8 mouse cellular contexts compared by ENCODE assay signal in genomic region chr17:50698410-50698809, GRCm38 (mm10).
DNase-seq lines count a peak whose midpoint lies in the region; ATAC-seq and TF ChIP-seq lines count a peak whose summit lies in the region.
"Not testable (repeated sequence)": the region's sequence is repeated elsewhere in the genome, so short reads cannot be mapped to it uniquely, and the experiment has no call there.

No protein-coding gene starts in this region.

- H3K4me1 ChIP-seq in forebrain, embryonic 11.5 days (replicated peaks; ENCODE audit: control insufficient read depth, insufficient read depth, low read length); heart, postnatal 0 days (ENCODE audit: control insufficient read depth, insufficient read depth); intestine, embryonic 15.5 days (replicated peaks); limb, embryonic 12.5 days (replicated peaks); lung, postnatal 0 days (ENCODE audit: insufficient read depth, low read depth, low read length); midbrain, embryonic 16.5 days (ENCODE audit: control insufficient read depth, insufficient read depth, low read length); stomach, embryonic 16.5 days (ENCODE audit: control insufficient read depth, insufficient read depth, low read length): not testable (repeated sequence)

- TF ChIP-seq EP300 in heart, postnatal 0 days (IDR thresholded peaks at IDR 0.05; ENCODE audit: low read depth); lung, postnatal 0 days (IDR thresholded peaks at IDR 0.05): not testable (repeated sequence)

- not testable (repeated sequence) for TF ChIP-seq CTCF in heart, postnatal 0 days (IDR thresholded peaks at IDR 0.05; ENCODE audit: low read depth); lung, postnatal 0 days (IDR thresholded peaks at IDR 0.05)

- not testable (repeated sequence) for H3K27me3 ChIP-seq in forebrain, embryonic 11.5 days (ENCODE audit: control insufficient read depth, insufficient read depth, low read length); heart, postnatal 0 days (ENCODE audit: control insufficient read depth, insufficient read depth, low read length); intestine, embryonic 15.5 days (replicated peaks); limb, embryonic 12.5 days; lung, postnatal 0 days (replicated peaks; ENCODE audit: insufficient read depth, low read length); midbrain, embryonic 16.5 days (ENCODE audit: control insufficient read depth, insufficient read depth, low read depth, low read length); stomach, embryonic 16.5 days (ENCODE audit: control insufficient read depth, insufficient read depth, low read length)

- H3K4me3 ChIP-seq in forebrain, embryonic 11.5 days (ENCODE audit: low read depth, low read length), result 0 out of 2 replicates have a peak overlapping the region, but pooled peaks have one; percentile 11
- H3K4me3 ChIP-seq in heart, postnatal 0 days (ENCODE audit: low read depth, low read length), result peak overlapping the region; percentile 24
- H3K4me3 ChIP-seq in intestine, embryonic 15.5 days (replicated peaks), result peak overlapping the region; percentile 12; the same call in 1 of the 2 replicates
- H3K4me3 ChIP-seq in limb, embryonic 12.5 days (replicated peaks), result peak overlapping the region; percentile 22; the same call in 1 of the 2 replicates
- not testable (repeated sequence) for H3K4me3 ChIP-seq in lung, postnatal 0 days (ENCODE audit: low read depth, low read length)
- H3K4me3 ChIP-seq in midbrain, embryonic 16.5 days (ENCODE audit: low read depth, low read length), result peak overlapping the region; percentile 29
- peak overlapping the region; percentile 23 for H3K4me3 ChIP-seq in stomach, embryonic 16.5 days (replicated peaks; ENCODE audit: low read length)

- not testable (repeated sequence) for ATAC-seq in forebrain, embryonic 11.5 days (replicated peaks; ENCODE audit: low FRiP score); heart, postnatal 0 days (ENCODE audit: insufficient read depth, low read depth); limb, embryonic 12.5 days (ENCODE audit: insufficient number of reproducible peaks, insufficient read depth, low FRiP score, low TSS enrichment, low read depth); lung, postnatal 0 days; stomach, embryonic 16.5 days (ENCODE audit: insufficient read depth, low FRiP score)
- peak; percentile 84 for ATAC-seq in granulocyte monocyte progenitor cell, adult 5-6 weeks (replicated peaks; ENCODE audit: poor library complexity, severe bottlenecking)
- ATAC-seq in intestine, embryonic 15.5 days, result 0 out of 2 replicates have a peak, but pooled peaks have one; percentile 58
- ATAC-seq in midbrain, embryonic 16.5 days, result 0 out of 2 replicates have a peak, but pooled peaks have one; percentile 54

- H3K36me3 ChIP-seq in forebrain, embryonic 11.5 days (ENCODE audit: control insufficient read depth, insufficient read depth, low read length); heart, postnatal 0 days (replicated peaks; ENCODE audit: control insufficient read depth, insufficient read depth, low read length); intestine, embryonic 15.5 days; limb, embryonic 12.5 days; lung, postnatal 0 days (ENCODE audit: insufficient read depth, low read length); midbrain, embryonic 16.5 days (ENCODE audit: control insufficient read depth, insufficient read depth, low read length); stomach, embryonic 16.5 days (ENCODE audit: control insufficient read depth, insufficient read depth, low read length): not testable (repeated sequence)

- not testable (repeated sequence) for H3K27ac ChIP-seq in forebrain, embryonic 11.5 days (ENCODE audit: low read depth, low read length); heart, postnatal 0 days (ENCODE audit: low read depth); intestine, embryonic 15.5 days; limb, embryonic 12.5 days; lung, postnatal 0 days (ENCODE audit: low read length); midbrain, embryonic 16.5 days (ENCODE audit: low read length); stomach, embryonic 16.5 days (ENCODE audit: low read length)

- 5% methylated on average over 26 of the region's 39 CpGs for WGBS in forebrain, embryonic 11.5 days
- 2% methylated on average over 36 of the region's 39 CpGs for WGBS in heart, postnatal 0 days
- 4% methylated on average over 39 of the region's 39 CpGs for WGBS in intestine, embryonic 15.5 days
- 1% methylated on average over 39 of the region's 39 CpGs for WGBS in limb, embryonic 12.5 days
- WGBS in lung, postnatal 0 days, result under 1% methylated on average over 37 of the region's 39 CpGs
- WGBS in midbrain, embryonic 16.5 days, result under 1% methylated on average over 39 of the region's 39 CpGs
- 1% methylated on average over 37 of the region's 39 CpGs for WGBS in stomach, embryonic 16.5 days

- DNase-seq in forebrain, embryonic 11.5 days (ENCODE audit: low spot score); heart, postnatal 0 days (ENCODE audit: low spot score); lung, postnatal 0 days (ENCODE audit: low spot score): not testable (repeated sequence)

- not testable (repeated sequence) for H3K9me3 ChIP-seq in forebrain, embryonic 11.5 days (ENCODE audit: control insufficient read depth, low read length); heart, postnatal 0 days (replicated peaks; ENCODE audit: control insufficient read depth, low read length); intestine, embryonic 15.5 days; limb, embryonic 12.5 days; lung, postnatal 0 days (ENCODE audit: low read length); midbrain, embryonic 16.5 days (replicated peaks; ENCODE audit: control insufficient read depth, low read length, poor library complexity, severe bottlenecking); stomach, embryonic 16.5 days (replicated peaks; ENCODE audit: control insufficient read depth, low read length)

- H3K9ac ChIP-seq in forebrain, embryonic 11.5 days (ENCODE audit: low read length); heart, postnatal 0 days (replicated peaks; ENCODE audit: low read depth, low read length); intestine, embryonic 15.5 days; limb, embryonic 12.5 days (replicated peaks); lung, postnatal 0 days (replicated peaks; ENCODE audit: low read depth); midbrain, embryonic 16.5 days (ENCODE audit: low read depth, low read length); stomach, embryonic 16.5 days (ENCODE audit: low read length): not testable (repeated sequence)

- peak overlapping the region; percentile 27; the same call in 1 of the 2 replicates for H3K4me2 ChIP-seq in forebrain, embryonic 11.5 days (ENCODE audit: low read depth, low read length, severe bottlenecking)
- peak overlapping the region; percentile 41 for H3K4me2 ChIP-seq in heart, postnatal 0 days (ENCODE audit: low read depth, low read length)
- peak overlapping the region; percentile 51 for H3K4me2 ChIP-seq in intestine, embryonic 15.5 days (replicated peaks)
- peak overlapping the region; percentile 47 for H3K4me2 ChIP-seq in limb, embryonic 12.5 days
- H3K4me2 ChIP-seq in lung, postnatal 0 days (replicated peaks; ENCODE audit: low read depth, low read length), result peak overlapping the region; percentile 28; the same call in 1 of the 2 replicates
- peak overlapping the region; percentile 52 for H3K4me2 ChIP-seq in midbrain, embryonic 16.5 days (ENCODE audit: low read length)
- H3K4me2 ChIP-seq in stomach, embryonic 16.5 days (ENCODE audit: low read depth, low read length), result peak overlapping the region; percentile 36
